Mouse (Mus musculus) yolk sac, embryonic 10.5 days (tissue): Measurements from ENCODE around the gene AC170998.1.
A peak's percentile ranks its signal among the peaks of the same experiment; 100 is the strongest.

Source experiments
- DNase-seq: peaks from one replicate; pipeline ENCODE4 v3.0.0-alpha.2; 2017; ENCODE audit warnings: low spot score

The AC170998.1 gene

GRCm38 (mm10) chr17:28725783-28726182 lies at the start of gene AC170998.1:
AC170998.1 (plus strand) TSS chr17:28726083.
- DNase-seq: no peak

DNA sequence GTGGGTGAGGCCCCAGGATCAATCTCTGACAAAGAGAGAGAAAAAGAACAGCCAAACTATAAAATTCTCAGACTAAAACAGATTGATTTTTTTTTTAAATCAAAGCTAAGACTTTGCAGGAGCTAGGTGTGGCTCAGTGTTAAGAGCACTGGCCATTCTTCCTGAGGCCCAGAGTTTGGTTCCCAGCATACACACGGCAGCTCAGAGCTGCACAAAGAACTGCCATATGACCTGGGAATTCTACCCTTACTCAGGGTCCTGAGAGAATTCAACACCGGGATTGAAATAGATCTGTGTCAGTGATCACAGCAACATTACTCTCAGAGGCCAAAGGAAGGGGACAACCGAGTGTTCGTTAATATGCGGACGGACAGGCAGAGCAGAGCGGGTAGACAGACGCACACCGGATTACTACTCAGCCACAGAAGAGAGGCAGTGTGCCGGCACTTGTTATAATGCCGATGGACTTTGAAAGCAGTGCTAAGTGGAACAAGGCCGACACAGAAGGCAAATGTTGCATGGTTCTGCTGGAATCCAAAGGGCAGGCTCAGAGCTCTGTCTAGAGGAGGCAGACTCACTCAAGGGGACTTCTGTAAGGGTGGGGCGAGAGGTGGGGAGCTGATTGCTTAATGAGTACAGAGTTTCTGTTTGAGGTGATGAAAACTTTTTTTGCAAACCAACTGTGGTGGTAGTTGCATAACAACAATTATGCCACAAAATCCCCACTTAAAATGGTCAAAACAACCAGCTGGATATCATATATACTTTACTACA lies 43.4 kb upstream of the AC170998.1 start:
- peak; percentile 82 for DNase-seq

DNA sequence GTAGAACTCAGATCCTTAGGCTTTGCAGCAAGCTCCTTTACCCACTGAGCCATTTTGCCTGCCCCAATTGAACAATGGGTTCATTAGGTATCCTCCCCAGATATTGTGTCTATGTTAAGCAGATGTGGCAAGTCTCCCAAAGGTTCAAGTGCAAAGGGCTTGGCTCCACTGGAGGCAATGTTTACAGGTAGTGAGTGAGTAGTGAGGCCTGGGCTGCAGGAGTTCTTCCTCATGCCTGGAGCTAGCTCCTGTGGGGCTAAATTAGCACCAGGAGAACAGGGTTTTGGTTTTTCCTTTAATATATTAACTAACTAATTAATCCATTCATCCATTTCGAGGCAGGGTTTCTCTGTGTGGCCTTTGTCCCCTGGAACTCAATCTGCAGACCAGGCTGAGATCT lies 42.3 kb upstream of the AC170998.1 start:
- DNase-seq: peak; percentile 31

DNA sequence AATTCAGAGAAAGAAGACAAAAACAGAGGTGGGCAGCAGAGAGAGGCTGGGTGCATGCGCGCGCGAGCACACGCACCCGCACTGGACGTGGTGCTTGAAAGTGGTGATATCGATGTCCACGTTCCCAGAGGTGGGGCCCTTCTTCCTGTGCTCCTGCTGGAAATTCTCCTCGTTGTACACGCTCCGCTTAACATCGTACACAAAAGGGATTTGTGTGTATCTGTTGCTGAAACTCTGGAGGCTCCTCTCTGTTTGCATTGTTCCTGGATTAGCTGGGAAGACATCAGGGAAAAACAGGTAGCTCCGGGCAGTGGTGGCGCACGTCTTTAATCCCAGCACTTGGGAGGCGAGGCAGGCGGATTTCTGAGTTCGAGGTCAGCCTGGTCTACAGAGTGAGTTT lies 41.3 kb upstream of the AC170998.1 start:
- no peak for DNase-seq

DNA sequence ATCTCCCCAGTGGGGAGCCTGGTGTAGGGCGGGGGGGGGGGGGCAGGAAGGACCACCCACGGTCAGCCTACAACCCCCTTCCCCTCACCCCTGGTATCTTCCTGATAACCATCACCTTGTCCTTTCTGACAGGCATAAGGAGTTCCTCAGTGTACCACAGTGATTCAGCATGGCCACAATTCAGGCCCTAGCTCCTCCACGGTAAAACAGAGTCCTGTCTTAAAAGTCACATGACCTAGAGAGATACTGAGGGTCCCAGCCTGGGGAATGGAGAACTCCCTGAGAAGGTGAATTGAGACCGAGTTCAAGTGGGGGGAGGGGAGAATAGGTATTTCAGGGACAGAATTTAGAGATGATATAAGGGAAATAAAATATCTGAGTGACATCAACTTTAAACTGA lies 38.5 kb upstream of the AC170998.1 start:
- no peak for DNase-seq

GRCm38 (mm10) chr17:28689586-28690283 lies 36.1 kb upstream of the AC170998.1 start, which contains the start of gene Slc26a8:
Slc26a8 (minus strand) TSS chr17:28690233.
- DNase-seq: no peak

GRCm38 (mm10) chr17:28690776-28691686 lies 34.9 kb upstream of the AC170998.1 start, which contains the start of gene Mapk14:
Mapk14 (plus strand) TSS chr17:28691329.
- peak; percentile 100 for DNase-seq

DNA sequence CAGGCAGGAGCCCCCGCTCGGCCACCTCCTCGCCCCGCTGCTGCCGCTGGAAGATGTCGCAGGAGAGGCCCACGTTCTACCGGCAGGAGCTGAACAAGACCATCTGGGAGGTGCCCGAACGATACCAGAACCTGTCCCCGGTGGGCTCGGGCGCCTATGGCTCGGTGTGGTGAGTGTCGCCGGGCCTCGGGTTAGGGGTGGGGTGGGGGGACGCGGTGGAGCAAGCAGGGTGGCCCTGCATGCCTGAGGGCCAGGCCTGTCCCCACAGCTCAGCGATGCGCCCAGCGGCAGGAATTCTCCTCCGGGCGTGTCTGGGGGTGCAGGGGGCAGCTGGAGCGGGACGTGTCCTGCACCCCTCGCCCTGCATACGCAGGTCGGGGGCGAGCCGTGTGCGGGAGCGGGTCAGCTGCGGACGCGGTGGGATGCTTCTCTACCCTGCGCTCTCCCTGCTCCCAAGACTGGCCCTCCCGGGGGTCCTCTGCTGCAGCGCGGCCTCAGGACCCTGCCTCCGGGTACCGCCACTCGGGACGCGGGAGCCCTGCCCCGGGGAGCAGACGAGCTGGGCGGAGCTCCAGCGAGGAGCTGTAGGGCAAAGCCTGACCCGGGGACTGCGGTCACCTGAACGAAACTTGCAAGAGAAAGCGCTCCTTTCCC lies 34.1 kb upstream of the AC170998.1 start:
- peak; percentile 68 for DNase-seq

GRCm38 (mm10) chr17:28692341-28692710 lies 33.6 kb upstream of the AC170998.1 start:
- peak; percentile 40 for DNase-seq

GRCm38 (mm10) chr17:28693086-28693485 lies 32.8 kb upstream of the AC170998.1 start:
- DNase-seq: no peak

DNA sequence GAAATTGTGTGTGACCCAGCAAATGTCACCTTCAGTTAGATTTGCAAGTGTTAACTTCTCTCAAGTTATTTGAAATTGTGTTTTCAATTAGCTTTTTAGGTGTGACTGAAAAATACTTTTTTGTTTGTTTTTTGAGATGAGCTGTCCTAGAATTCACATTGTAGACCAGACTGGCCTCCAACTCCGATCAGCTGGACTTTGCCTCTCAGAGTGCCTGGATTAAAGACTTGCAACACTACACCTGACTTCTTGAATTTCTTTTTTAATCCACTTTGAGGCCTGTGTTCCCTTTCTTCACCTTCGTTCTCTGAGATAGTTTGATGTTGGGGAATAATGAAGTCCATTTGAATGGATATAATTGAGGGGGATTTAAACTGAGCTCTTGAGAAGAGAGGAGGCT lies 31.8 kb upstream of the AC170998.1 start:
- no peak for DNase-seq

- no peak for DNase-seq
Measured at GRCm38 (mm10) chr17:28694832-28695231, 31.1 kb upstream of the AC170998.1 start.

DNA sequence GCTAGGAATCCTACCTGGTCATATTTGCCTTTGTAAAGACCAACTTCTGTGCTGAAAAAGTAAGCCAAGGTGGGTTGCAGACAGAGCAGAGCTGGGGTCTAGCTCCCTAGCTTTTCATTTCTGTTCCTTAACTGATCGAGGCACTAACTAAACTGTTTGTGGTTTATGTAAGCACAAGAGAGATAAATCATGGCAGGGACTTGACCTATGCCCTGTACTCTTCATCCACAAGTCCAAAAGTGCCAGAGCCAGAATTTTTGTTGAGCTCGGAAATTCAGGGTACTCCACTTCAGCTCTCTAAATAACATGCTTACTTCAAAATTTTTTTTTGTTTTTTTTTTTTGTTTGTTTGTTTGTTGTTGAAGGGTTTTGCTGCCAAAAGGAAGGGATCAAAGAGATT lies 29.2 kb upstream of the AC170998.1 start:
- peak; percentile 48 for DNase-seq

- DNase-seq: peak; percentile 53
Measured at GRCm38 (mm10) chr17:28697290-28698195, 28.3 kb upstream of the AC170998.1 start.

- DNase-seq: no peak
Measured at GRCm38 (mm10) chr17:28698245-28698644, 27.6 kb upstream of the AC170998.1 start.

DNA sequence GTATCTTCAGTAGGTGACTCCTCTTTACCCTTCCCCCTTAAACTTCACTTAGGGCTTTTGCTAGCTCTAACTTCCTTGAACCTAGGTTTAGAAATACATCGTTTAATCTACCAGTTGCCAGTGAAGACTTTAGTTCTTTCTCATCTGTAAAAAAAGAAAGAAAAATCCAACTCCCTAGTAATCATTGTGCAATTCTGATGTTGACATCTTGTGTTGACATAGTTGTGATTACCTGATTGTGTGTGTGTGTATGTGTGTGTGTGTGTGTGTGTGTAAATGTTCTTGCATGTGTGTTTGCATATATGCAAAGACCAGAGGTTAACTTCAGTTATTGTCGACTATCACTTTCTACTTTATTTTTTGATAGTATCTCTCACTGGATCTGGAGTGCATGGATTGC lies 27.2 kb upstream of the AC170998.1 start:
- no peak for DNase-seq

DNA sequence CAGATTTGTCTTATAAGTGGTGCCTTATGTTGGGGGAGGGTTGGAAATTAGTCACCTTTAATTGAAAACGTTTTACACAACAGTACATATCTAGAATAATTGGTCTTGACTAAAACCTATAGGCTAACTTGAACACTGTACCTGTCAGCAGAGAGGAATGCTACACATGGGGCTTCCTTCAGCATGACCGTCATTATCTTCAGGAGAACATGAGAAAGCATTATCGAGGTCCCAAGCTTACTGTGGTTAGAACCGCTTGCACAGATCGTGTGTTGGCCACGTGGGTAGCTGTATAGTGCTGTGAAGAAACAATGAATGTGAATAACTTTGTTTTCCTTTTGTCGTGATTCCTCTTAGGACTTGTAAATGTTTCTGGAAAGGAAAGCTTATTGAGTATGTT lies 26.1 kb upstream of the AC170998.1 start:
- DNase-seq: no peak

DNA sequence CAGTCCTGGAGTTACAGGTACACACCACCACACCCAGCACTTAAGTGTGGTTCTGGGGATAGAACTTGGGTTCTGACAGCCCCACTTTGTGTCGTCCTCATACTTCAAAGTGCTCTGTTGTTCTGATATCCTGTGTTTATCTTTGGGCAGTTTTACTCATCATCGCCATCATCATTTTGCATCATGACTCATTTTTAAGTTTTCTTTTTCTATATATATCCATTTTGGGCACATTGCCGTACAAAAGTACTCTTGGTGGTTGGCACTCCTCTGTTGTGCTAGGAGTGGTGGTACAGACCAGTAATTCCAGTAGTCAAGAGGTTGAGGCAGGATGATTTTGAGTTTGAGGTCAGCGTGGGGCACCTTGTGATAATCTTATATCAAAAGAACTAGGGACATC lies 24.7 kb upstream of the AC170998.1 start:
- DNase-seq: no peak

DNA sequence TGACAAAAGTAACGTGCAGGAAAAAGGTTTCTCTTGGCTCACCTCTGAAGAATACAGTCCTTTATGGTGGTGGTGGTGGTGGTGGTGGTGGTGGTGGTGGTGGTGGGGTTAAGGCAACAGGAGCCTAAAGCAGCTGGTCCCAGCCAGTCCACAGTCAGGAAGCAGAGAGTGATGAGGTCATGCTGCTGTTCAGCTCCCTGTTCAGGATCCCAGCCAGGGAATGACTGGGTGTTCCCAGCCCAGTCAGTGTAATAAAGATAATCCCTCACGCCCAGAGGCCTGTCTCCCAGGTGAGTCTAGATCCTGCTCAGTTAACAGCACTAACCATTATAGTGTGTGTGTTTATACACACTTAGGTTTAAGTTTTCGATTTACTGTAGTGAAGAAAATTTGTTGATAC lies 24.1 kb upstream of the AC170998.1 start:
- DNase-seq: no peak

GRCm38 (mm10) chr17:28702646-28703045 lies 23.2 kb upstream of the AC170998.1 start:
- no peak for DNase-seq

DNA sequence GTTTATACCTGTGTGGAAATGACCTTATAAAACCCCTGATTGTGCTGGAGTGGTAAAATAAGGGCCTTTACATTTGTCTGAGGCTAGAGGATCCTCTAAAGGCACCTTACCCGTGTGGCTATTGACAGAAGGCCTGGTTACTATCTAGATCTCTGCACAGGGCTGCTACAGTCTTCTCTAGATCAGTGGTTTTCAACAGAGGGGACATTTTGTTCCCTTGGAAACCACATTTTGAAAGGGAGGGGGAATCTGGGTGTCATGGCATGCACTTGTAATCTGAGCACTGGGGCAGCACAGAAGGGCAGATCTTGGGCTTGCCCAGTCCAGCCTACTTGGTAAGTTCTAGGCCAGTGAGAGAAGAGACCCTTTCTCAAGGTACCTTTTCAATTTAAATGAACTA lies 19.2 kb upstream of the AC170998.1 start:
- DNase-seq: no peak
